Mouse (Mus musculus) urinary bladder, postnatal 10 days (tissue): ENCODE results near the gene Igf2.

ENCODE experiments used
- DNase-seq: peaks from one replicate; pipeline ENCODE4 v3.0.0; 2022; ENCODE audit warnings: low spot score

Igf2 gene

GRCm38 (mm10) chr7:142659181-142659681, 7.4 kb downstream of the Igf2 start:
- no peak for DNase-seq

GRCm38 (mm10) chr7:142658681-142659180, 7.9 kb downstream of the Igf2 start:
- no peak for DNase-seq

- DNase-seq: no peak
Measured at GRCm38 (mm10) chr7:142657821-142658614, 8.6 kb downstream of the Igf2 start.

- DNase-seq: no peak
Measured at GRCm38 (mm10) chr7:142657341-142657791, 9.2 kb downstream of the Igf2 start.

GRCm38 (mm10) chr7:142656055-142656454, 10.6 kb downstream of the Igf2 start:
- DNase-seq: no peak

GRCm38 (mm10) chr7:142655633-142656032, 11.0 kb downstream of the Igf2 start:
- DNase-seq: no peak

- no peak for DNase-seq
Measured at GRCm38 (mm10) chr7:142653726-142654125, 12.9 kb downstream of the Igf2 start.

GRCm38 (mm10) chr7:142646676-142647075, 19.9 kb downstream of the Igf2 start:
- DNase-seq: no peak

- DNase-seq: no peak
Measured at GRCm38 (mm10) chr7:142645045-142645444, 21.6 kb downstream of the Igf2 start.

- DNase-seq: no peak
Measured at GRCm38 (mm10) chr7:142636178-142636577, 30.4 kb downstream of the Igf2 start.

GRCm38 (mm10) chr7:142630691-142631090, 35.9 kb downstream of the Igf2 start:
- no peak for DNase-seq

- no peak for DNase-seq
Measured at GRCm38 (mm10) chr7:142629806-142630205, 36.8 kb downstream of the Igf2 start.

GRCm38 (mm10) chr7:142622180-142622579, 44.4 kb downstream of the Igf2 start:
- no peak for DNase-seq

- no peak for DNase-seq
Measured at GRCm38 (mm10) chr7:142613077-142613476, 53.5 kb downstream of the Igf2 start.

- no peak for DNase-seq
Measured at GRCm38 (mm10) chr7:142610627-142611406, 55.8 kb downstream of the Igf2 start.

- DNase-seq: no peak
Measured at GRCm38 (mm10) chr7:142600921-142601320, 65.7 kb downstream of the Igf2 start.
